Mouse (Mus musculus) limb, embryonic 13.5 days (tissue): ENCODE measurements around the gene Irgc1. TPM values are rescaled to one million over a fixed set of nuclear protein-coding genes. Genes with fewer than 3 reads are reported as not detected.

Experiments
- ATAC-seq: fragments of 200-750 bp; cut with Nextera tagmentation; 2 replicates; pipeline ENCODE4 v1.8.0; 2017; ENCODE audit warnings: low read depth, moderate number of reproducible peaks, moderate TSS enrichment; ENCODE audit not compliant: low FRiP score
- H3K27ac ChIP-seq: fragments of 300-500 bp; sonication (generic); 2 replicates; pipeline ENCODE4 v1.5.1; 2015; ENCODE audit warnings: inconsistent platforms, mild to moderate bottlenecking, moderate library complexity
- H3K27me3 ChIP-seq: fragments of 300-500 bp; sonication (generic); 2 replicates; pipeline ENCODE4 v1.6.1; 2015; ENCODE audit warnings: mild to moderate bottlenecking, inconsistent platforms
- H3K36me3 ChIP-seq: fragments of 300-500 bp; sonication (generic); 2 replicates; pipeline ENCODE4 v1.6.1; 2015; ENCODE audit warnings: inconsistent platforms, mild to moderate bottlenecking, moderate library complexity
- H3K4me1 ChIP-seq: fragments of 300-500 bp; sonication (generic); 2 replicates; pipeline ENCODE4 v1.6.1; 2015; ENCODE audit warnings: inconsistent platforms
- H3K4me2 ChIP-seq: fragments of 300-500 bp; sonication (generic); replicated peaks from 2 replicates; pipeline ENCODE4 v1.6.1; 2015; ENCODE audit warnings: inconsistent platforms, mild to moderate bottlenecking, moderate library complexity
- H3K4me3 ChIP-seq: fragments of 300-500 bp; sonication (generic); 2 replicates; pipeline ENCODE4 v1.5.1; 2015; ENCODE audit warnings: moderate library complexity, mild to moderate bottlenecking, inconsistent platforms
- H3K9ac ChIP-seq: fragments of 300-500 bp; sonication (generic); 2 replicates; pipeline ENCODE4 v1.6.1; 2015; ENCODE audit warnings: mild to moderate bottlenecking, inconsistent platforms
- H3K9me3 ChIP-seq: fragments of 300-500 bp; sonication (generic); 2 replicates; pipeline ENCODE4 v1.6.1; 2016; ENCODE audit warnings: inconsistent platforms
- WGBS: fragments of 180-500 bp; shearing (Covaris S2); methylation state at CpG from one replicate; pipeline ENCODE4 v1.1.7; 2015; 5-methylcytosine and 5-hydroxymethylcytosine counted together
- polyA plus RNA-seq: library from polyadenylated mRNA; unstranded; fragments of >200 nt; fragmentation: Nextera tagmentation; extraction: Ambion mirVana; gene quantifications from 2 replicates; pipeline ENCODE4 v1.2.1, GENCODE M21; 2015

The Irgc1 gene
- polyA plus RNA-seq, 1 experiment from 2014 or later: not detected

- H3K36me3 ChIP-seq: no peaks in the 10 kb centered on the region
- whole genome bisulfite sequencing: 13% methylated on average over 14 of the region's 14 CpGs
- peak; percentile 12; the same call in 1 of the 2 replicates for ATAC-seq
- H3K27ac ChIP-seq: no peak overlapping the region
- H3K9ac ChIP-seq: peak overlapping the region; percentile 72
- H3K4me3 ChIP-seq: peak overlapping the region; percentile 67
- H3K4me1 ChIP-seq: peaks cover 15% of the 10 kb centered on the region
- H3K4me2 ChIP-seq: peak overlapping the region; percentile 97
- H3K9me3 ChIP-seq: no peaks in the 10 kb centered on the region
- peaks cover 38% of the 10 kb centered on the region for H3K27me3 ChIP-seq
Measured at GRCm38 (mm10) chr7:24480986-24481473, 28.9 kb upstream of the Irgc1 start.

- no peak for ATAC-seq
- Histone ChIP-seq H3K9me3 (no peaks in the 10 kb centered on the region), H3K27me3 (peaks cover 38% of the 10 kb centered on the region), H3K36me3 (no peaks in the 10 kb centered on the region), H3K4me3 (no peak overlapping the region), H3K4me1 (peaks cover 15% of the 10 kb centered on the region), H3K9ac (no peak overlapping the region), H3K27ac (no peak overlapping the region), H3K4me2 (peak overlapping the region; percentile 97; the same call in 1 of the 2 replicates)
- WGBS: 64% methylated on average over 18 of the region's 18 CpGs
Measured at GRCm38 (mm10) chr7:24480121-24480941, 28.2 kb upstream of the Irgc1 start.

- 100% methylated on average over 2 of the region's 2 CpGs for WGBS
- ATAC-seq: no peak
Measured at GRCm38 (mm10) chr7:24479685-24480084, 27.6 kb upstream of the Irgc1 start.

GRCm38 (mm10) chr7:24478911-24479310, 26.8 kb upstream of the Irgc1 start:
- H3K27me3 ChIP-seq: peaks cover 29% of the 10 kb centered on the region
- H3K36me3 ChIP-seq: no peaks in the 10 kb centered on the region
- peaks cover 20% of the 10 kb centered on the region for H3K4me1 ChIP-seq
- no peaks in the 10 kb centered on the region for H3K9me3 ChIP-seq
- no peak for ATAC-seq
- H3K4me2 ChIP-seq: no peak overlapping the region
- H3K27ac ChIP-seq: no peak overlapping the region
- WGBS: 87% methylated on average over 5 of the region's 5 CpGs
- H3K4me3 ChIP-seq: no peak overlapping the region
- H3K9ac ChIP-seq: no peak overlapping the region

More at GRCm38 (mm10) chr7:24479685-24480084, 27.6 kb upstream of the Irgc1 start:
- H3K4me3 ChIP-seq: no peak overlapping the region
- H3K27me3 ChIP-seq: peaks cover 34% of the 10 kb centered on the region
- no peak overlapping the region for H3K27ac ChIP-seq
- no peaks in the 10 kb centered on the region for H3K9me3 ChIP-seq
- H3K9ac ChIP-seq: no peak overlapping the region
- H3K4me1 ChIP-seq: peaks cover 20% of the 10 kb centered on the region
- H3K36me3 ChIP-seq: no peaks in the 10 kb centered on the region
- H3K4me2 ChIP-seq: no peak overlapping the region

GRCm38 (mm10) chr7:24476856-24477255, 24.8 kb upstream of the Irgc1 start:
- Histone ChIP-seq H3K9me3 (no peaks in the 10 kb centered on the region), H3K36me3 (no peaks in the 10 kb centered on the region), H3K4me3 (no peak overlapping the region), H3K9ac (no peak overlapping the region), H3K27me3 (peaks cover 13% of the 10 kb centered on the region), H3K4me2 (no peak overlapping the region), H3K27ac (no peak overlapping the region), H3K4me1 (peaks cover 14% of the 10 kb centered on the region)
- no peak for ATAC-seq
- WGBS: 86% methylated on average over 7 of the region's 7 CpGs

- WGBS: 80% methylated on average over 8 of the region's 8 CpGs
- Histone ChIP-seq H3K36me3 (no peaks in the 10 kb centered on the region), H3K4me1 (peaks cover 12% of the 10 kb centered on the region), H3K27ac (no peak overlapping the region), H3K4me3 (no peak overlapping the region), H3K9me3 (no peaks in the 10 kb centered on the region), H3K9ac (no peak overlapping the region), H3K27me3 (peaks cover 13% of the 10 kb centered on the region), H3K4me2 (no peak overlapping the region)
- ATAC-seq: no peak
Measured at GRCm38 (mm10) chr7:24476338-24476737, 24.2 kb upstream of the Irgc1 start.

GRCm38 (mm10) chr7:24474811-24475506, 22.9 kb upstream of the Irgc1 start:
- H3K4me2 ChIP-seq: peak overlapping the region; percentile 25; the same call in 1 of the 2 replicates
- no peaks in the 10 kb centered on the region for H3K36me3 ChIP-seq
- no peaks in the 10 kb centered on the region for H3K9me3 ChIP-seq
- H3K4me1 ChIP-seq: 0 out of 2 replicates have a peak, but pooled peaks cover 5% of the 10 kb centered on the region
- H3K27me3 ChIP-seq: no peaks in the 10 kb centered on the region; the same call in 1 of the 2 replicates
- peak overlapping the region; percentile 19; the same call in 1 of the 2 replicates for H3K9ac ChIP-seq
- H3K4me3 ChIP-seq: no peak overlapping the region
- no peak for ATAC-seq
- WGBS: 31% methylated on average over 21 of the region's 21 CpGs
- H3K27ac ChIP-seq: no peak overlapping the region

- 0 out of 2 replicates have a peak, but pooled peaks have one; percentile 4 for ATAC-seq
- H3K27ac ChIP-seq: no peak overlapping the region
- H3K9ac ChIP-seq: no peak overlapping the region
- WGBS: 52% methylated on average over 10 of the region's 10 CpGs
- no peak overlapping the region for H3K4me2 ChIP-seq
- H3K9me3 ChIP-seq: peaks cover 5% of the 10 kb centered on the region; the same call in 1 of the 2 replicates
- 0 out of 2 replicates have a peak, but pooled peaks cover 5% of the 10 kb centered on the region for H3K4me1 ChIP-seq
- no peak overlapping the region for H3K4me3 ChIP-seq
- H3K36me3 ChIP-seq: no peaks in the 10 kb centered on the region
- H3K27me3 ChIP-seq: no peaks in the 10 kb centered on the region
Measured at GRCm38 (mm10) chr7:24473913-24474529, 21.9 kb upstream of the Irgc1 start.

- Histone ChIP-seq H3K4me2 (no peak overlapping the region), H3K27me3 (no peaks in the 10 kb centered on the region), H3K9me3 (peaks cover 6% of the 10 kb centered on the region; the same call in 1 of the 2 replicates), H3K4me1 (0 out of 2 replicates have a peak, but pooled peaks cover 5% of the 10 kb centered on the region), H3K36me3 (no peaks in the 10 kb centered on the region), H3K27ac (no peak overlapping the region), H3K9ac (no peak overlapping the region), H3K4me3 (no peak overlapping the region)
- no peak for ATAC-seq
- WGBS: 76% methylated on average over 7 of the region's 7 CpGs
Measured at GRCm38 (mm10) chr7:24472937-24473336, 20.8 kb upstream of the Irgc1 start.

- Histone ChIP-seq H3K27ac (no peak overlapping the region), H3K9ac (no peak overlapping the region), H3K36me3 (no peaks in the 10 kb centered on the region), H3K4me3 (no peak overlapping the region), H3K4me2 (no peak overlapping the region), H3K4me1 (0 out of 2 replicates have a peak, but pooled peaks cover 5% of the 10 kb centered on the region), H3K9me3 (peaks cover 6% of the 10 kb centered on the region; the same call in 1 of the 2 replicates), H3K27me3 (no peaks in the 10 kb centered on the region)
- 81% methylated on average over 6 of the region's 6 CpGs for WGBS
- no peak for ATAC-seq
Measured at GRCm38 (mm10) chr7:24472442-24472841, 20.3 kb upstream of the Irgc1 start.

GRCm38 (mm10) chr7:24470356-24470755, 18.3 kb upstream of the Irgc1 start:
- Histone ChIP-seq H3K4me2 (no peak overlapping the region), H3K9ac (no peak overlapping the region), H3K9me3 (peaks cover 6% of the 10 kb centered on the region; the same call in 1 of the 2 replicates), H3K27ac (no peak overlapping the region), H3K4me3 (no peak overlapping the region), H3K4me1 (0 out of 2 replicates have a peak, but pooled peaks cover 5% of the 10 kb centered on the region), H3K36me3 (no peaks in the 10 kb centered on the region), H3K27me3 (no peaks in the 10 kb centered on the region)
- ATAC-seq: no peak
- 94% methylated on average over 7 of the region's 7 CpGs for WGBS
